Mouse (Mus musculus): Measurements from ENCODE around the gene Fgfr2. TPM values are rescaled to one million over a fixed set of nuclear protein-coding genes. Genes with fewer than 3 reads are reported as not detected.

Fgfr2 gene
- polyA plus RNA-seq, 1 experiment from 2014 or later = 133 TPM

- Histone ChIP-seq H3K27ac (ENCODE audit: low read depth, low read length) (no peak overlapping the region), H3K9me3 (ENCODE audit: control insufficient read depth, low read length) (no peaks in the 10 kb centered on the region), H3K9ac (ENCODE audit: low read depth, low read length) (no peak overlapping the region), H3K36me3 (ENCODE audit: control insufficient read depth, insufficient read depth, low read length) (no peaks in the 10 kb centered on the region), H3K4me2 (replicated peaks; ENCODE audit: low read depth, low read length) (no peak overlapping the region), H3K4me3 (ENCODE audit: low read length) (no peak overlapping the region), H3K27me3 (ENCODE audit: control insufficient read depth, insufficient read depth, low read length) (peaks cover 11% of the 10 kb centered on the region; the same call in 1 of the 2 replicates), H3K4me1 (ENCODE audit: control insufficient read depth, insufficient read depth, low read length) (no peaks in the 10 kb centered on the region)
- 18% methylated on average over 9 of the region's 9 CpGs for WGBS
- no peak for ATAC-seq (ENCODE audit: low FRiP score, low TSS enrichment)
These were observed 1400.2 kb downstream of the Fgfr2 start for GRCm38 (mm10) chr7:131722783-131723575.

GRCm38 (mm10) chr7:131722316-131722715, 1400.8 kb downstream of the Fgfr2 start:
- H3K36me3 ChIP-seq (ENCODE audit: control insufficient read depth, insufficient read depth, low read length) = no peaks in the 10 kb centered on the region

GRCm38 (mm10) chr7:131718280-131718679, 1404.9 kb downstream of the Fgfr2 start:
- ATAC-seq (ENCODE audit: low FRiP score, low TSS enrichment) = no peak
- no peak overlapping the region for H3K27ac ChIP-seq (ENCODE audit: low read depth, low read length)

More at GRCm38 (mm10) chr7:131722316-131722715, 1400.8 kb downstream of the Fgfr2 start:
- WGBS = 61% methylated on average over 4 of the region's 4 CpGs
- Histone ChIP-seq H3K9ac (ENCODE audit: low read depth, low read length) (no peak overlapping the region), H3K9me3 (ENCODE audit: control insufficient read depth, low read length) (no peaks in the 10 kb centered on the region), H3K4me1 (ENCODE audit: control insufficient read depth, insufficient read depth, low read length) (no peaks in the 10 kb centered on the region), H3K27me3 (ENCODE audit: control insufficient read depth, insufficient read depth, low read length) (peaks cover 11% of the 10 kb centered on the region; the same call in 1 of the 2 replicates), H3K27ac (ENCODE audit: low read depth, low read length) (no peak overlapping the region), H3K4me2 (replicated peaks; ENCODE audit: low read depth, low read length) (no peak overlapping the region), H3K4me3 (ENCODE audit: low read length) (no peak overlapping the region)
- no peak for ATAC-seq (ENCODE audit: low FRiP score, low TSS enrichment)

GRCm38 (mm10) chr7:131713076-131713475, 1410.1 kb downstream of the Fgfr2 start:
- 86% methylated on average over 9 of the region's 9 CpGs for WGBS
- Histone ChIP-seq H3K9me3 (ENCODE audit: control insufficient read depth, low read length) (no peaks in the 10 kb centered on the region), H3K4me3 (ENCODE audit: low read length) (no peak overlapping the region), H3K36me3 (ENCODE audit: control insufficient read depth, insufficient read depth, low read length) (no peaks in the 10 kb centered on the region), H3K27ac (ENCODE audit: low read depth, low read length) (no peak overlapping the region), H3K4me2 (replicated peaks; ENCODE audit: low read depth, low read length) (no peak overlapping the region), H3K4me1 (ENCODE audit: control insufficient read depth, insufficient read depth, low read length) (no peaks in the 10 kb centered on the region), H3K27me3 (ENCODE audit: control insufficient read depth, insufficient read depth, low read length) (no peaks in the 10 kb centered on the region), H3K9ac (ENCODE audit: low read depth, low read length) (no peak overlapping the region)
- no peak for ATAC-seq (ENCODE audit: low FRiP score, low TSS enrichment)

More at GRCm38 (mm10) chr7:131718280-131718679, 1404.9 kb downstream of the Fgfr2 start:
- no peak overlapping the region for H3K4me2 ChIP-seq (replicated peaks; ENCODE audit: low read depth, low read length)
- no peak overlapping the region for H3K4me3 ChIP-seq (ENCODE audit: low read length)
- H3K9me3 ChIP-seq (ENCODE audit: control insufficient read depth, low read length) = no peaks in the 10 kb centered on the region
- no peaks in the 10 kb centered on the region for H3K4me1 ChIP-seq (ENCODE audit: control insufficient read depth, insufficient read depth, low read length)
- peaks cover 5% of the 10 kb centered on the region; the same call in 1 of the 2 replicates for H3K27me3 ChIP-seq (ENCODE audit: control insufficient read depth, insufficient read depth, low read length)
- whole genome bisulfite sequencing = 40% methylated on average over 3 of the region's 3 CpGs
- no peaks in the 10 kb centered on the region for H3K36me3 ChIP-seq (ENCODE audit: control insufficient read depth, insufficient read depth, low read length)
- H3K9ac ChIP-seq (ENCODE audit: low read depth, low read length) = no peak overlapping the region

- Histone ChIP-seq H3K27ac (ENCODE audit: low read depth, low read length) (no peak overlapping the region), H3K4me1 (ENCODE audit: control insufficient read depth, insufficient read depth, low read length) (no peaks in the 10 kb centered on the region), H3K4me2 (replicated peaks; ENCODE audit: low read depth, low read length) (no peak overlapping the region), H3K27me3 (ENCODE audit: control insufficient read depth, insufficient read depth, low read length) (no peaks in the 10 kb centered on the region), H3K36me3 (ENCODE audit: control insufficient read depth, insufficient read depth, low read length) (no peaks in the 10 kb centered on the region), H3K4me3 (ENCODE audit: low read length) (no peak overlapping the region), H3K9ac (ENCODE audit: low read depth, low read length) (no peak overlapping the region), H3K9me3 (ENCODE audit: control insufficient read depth, low read length) (no peaks in the 10 kb centered on the region)
- no peak for ATAC-seq (ENCODE audit: low FRiP score, low TSS enrichment)
- WGBS = 32% methylated on average over 3 of the region's 3 CpGs
These were observed 1426.3 kb downstream of the Fgfr2 start for GRCm38 (mm10) chr7:131696889-131697288.

GRCm38 (mm10) chr7:131687324-131687723, 1435.8 kb downstream of the Fgfr2 start:
- H3K9ac ChIP-seq (ENCODE audit: low read depth, low read length) = no peak overlapping the region
- no peak for ATAC-seq (ENCODE audit: low FRiP score, low TSS enrichment)
- no peaks in the 10 kb centered on the region for H3K4me1 ChIP-seq (ENCODE audit: control insufficient read depth, insufficient read depth, low read length)
- H3K4me3 ChIP-seq (ENCODE audit: low read length) = no peak overlapping the region
- H3K27ac ChIP-seq (ENCODE audit: low read depth, low read length) = no peak overlapping the region
- no peaks in the 10 kb centered on the region for H3K36me3 ChIP-seq (ENCODE audit: control insufficient read depth, insufficient read depth, low read length)
- 78% methylated on average over 1 of the region's 1 CpGs for WGBS
- H3K4me2 ChIP-seq (replicated peaks; ENCODE audit: low read depth, low read length) = no peak overlapping the region
- H3K27me3 ChIP-seq (ENCODE audit: control insufficient read depth, insufficient read depth, low read length) = no peaks in the 10 kb centered on the region
- H3K9me3 ChIP-seq (ENCODE audit: control insufficient read depth, low read length) = no peaks in the 10 kb centered on the region

GRCm38 (mm10) chr7:131677126-131677525, 1446.0 kb downstream of the Fgfr2 start:
- Histone ChIP-seq H3K4me1 (ENCODE audit: control insufficient read depth, insufficient read depth, low read length) (no peaks in the 10 kb centered on the region), H3K27me3 (ENCODE audit: control insufficient read depth, insufficient read depth, low read length) (no peaks in the 10 kb centered on the region), H3K4me2 (replicated peaks; ENCODE audit: low read depth, low read length) (no peak overlapping the region), H3K9ac (ENCODE audit: low read depth, low read length) (no peak overlapping the region), H3K36me3 (ENCODE audit: control insufficient read depth, insufficient read depth, low read length) (no peaks in the 10 kb centered on the region), H3K27ac (ENCODE audit: low read depth, low read length) (no peak overlapping the region), H3K4me3 (ENCODE audit: low read length) (no peak overlapping the region), H3K9me3 (ENCODE audit: control insufficient read depth, low read length) (no peaks in the 10 kb centered on the region)
- ATAC-seq (ENCODE audit: low FRiP score, low TSS enrichment) = no peak
- WGBS = 89% methylated on average over 2 of the region's 2 CpGs

- Histone ChIP-seq H3K9me3 (ENCODE audit: control insufficient read depth, low read length) (no peaks in the 10 kb centered on the region), H3K27me3 (ENCODE audit: control insufficient read depth, insufficient read depth, low read length) (no peaks in the 10 kb centered on the region), H3K4me3 (ENCODE audit: low read length) (no peak overlapping the region), H3K4me1 (ENCODE audit: control insufficient read depth, insufficient read depth, low read length) (no peaks in the 10 kb centered on the region), H3K9ac (ENCODE audit: low read depth, low read length) (no peak overlapping the region), H3K27ac (ENCODE audit: low read depth, low read length) (no peak overlapping the region), H3K36me3 (ENCODE audit: control insufficient read depth, insufficient read depth, low read length) (no peaks in the 10 kb centered on the region), H3K4me2 (replicated peaks; ENCODE audit: low read depth, low read length) (no peak overlapping the region)
- ATAC-seq (ENCODE audit: low FRiP score, low TSS enrichment) = no peak
- 34% methylated on average over 6 of the region's 6 CpGs for WGBS
These were observed 1452.6 kb downstream of the Fgfr2 start for GRCm38 (mm10) chr7:131670586-131670985.

- no peak for ATAC-seq (ENCODE audit: low FRiP score, low TSS enrichment)
- Histone ChIP-seq H3K4me3 (ENCODE audit: low read length) (no peak overlapping the region), H3K9ac (ENCODE audit: low read depth, low read length) (no peak overlapping the region), H3K4me2 (replicated peaks; ENCODE audit: low read depth, low read length) (no peak overlapping the region), H3K36me3 (ENCODE audit: control insufficient read depth, insufficient read depth, low read length) (no peaks in the 10 kb centered on the region), H3K9me3 (ENCODE audit: control insufficient read depth, low read length) (no peaks in the 10 kb centered on the region), H3K27ac (ENCODE audit: low read depth, low read length) (no peak overlapping the region), H3K4me1 (ENCODE audit: control insufficient read depth, insufficient read depth, low read length) (no peaks in the 10 kb centered on the region), H3K27me3 (ENCODE audit: control insufficient read depth, insufficient read depth, low read length) (no peaks in the 10 kb centered on the region)
- WGBS = 85% methylated on average over 4 of the region's 4 CpGs
These were observed 1453.8 kb downstream of the Fgfr2 start for GRCm38 (mm10) chr7:131669326-131669725.

Measured in kidney, embryonic 14.5 days (tissue).